Mouse (Mus musculus) CD4-positive naive resting alpha-beta T cell, adult 57 days (primary cell): ENCODE results near the gene Elovl4. TPM values are rescaled to one million over a fixed set of nuclear protein-coding genes. Genes with fewer than 3 reads are reported as not detected.

Experiments
- total RNA-seq: library from RNA; stranded (reverse); gene quantifications from one replicate; pipeline ENCODE4 v1.2.4, GENCODE M21; 2023

Gene Elovl4
- total RNA-seq, result not detected

GRCm38 (mm10) chr9:83805977-83806815 is at the start of gene Elovl4:
Gene Elovl4, minus strand, starts transcription at chr9:83806277.

DNA sequence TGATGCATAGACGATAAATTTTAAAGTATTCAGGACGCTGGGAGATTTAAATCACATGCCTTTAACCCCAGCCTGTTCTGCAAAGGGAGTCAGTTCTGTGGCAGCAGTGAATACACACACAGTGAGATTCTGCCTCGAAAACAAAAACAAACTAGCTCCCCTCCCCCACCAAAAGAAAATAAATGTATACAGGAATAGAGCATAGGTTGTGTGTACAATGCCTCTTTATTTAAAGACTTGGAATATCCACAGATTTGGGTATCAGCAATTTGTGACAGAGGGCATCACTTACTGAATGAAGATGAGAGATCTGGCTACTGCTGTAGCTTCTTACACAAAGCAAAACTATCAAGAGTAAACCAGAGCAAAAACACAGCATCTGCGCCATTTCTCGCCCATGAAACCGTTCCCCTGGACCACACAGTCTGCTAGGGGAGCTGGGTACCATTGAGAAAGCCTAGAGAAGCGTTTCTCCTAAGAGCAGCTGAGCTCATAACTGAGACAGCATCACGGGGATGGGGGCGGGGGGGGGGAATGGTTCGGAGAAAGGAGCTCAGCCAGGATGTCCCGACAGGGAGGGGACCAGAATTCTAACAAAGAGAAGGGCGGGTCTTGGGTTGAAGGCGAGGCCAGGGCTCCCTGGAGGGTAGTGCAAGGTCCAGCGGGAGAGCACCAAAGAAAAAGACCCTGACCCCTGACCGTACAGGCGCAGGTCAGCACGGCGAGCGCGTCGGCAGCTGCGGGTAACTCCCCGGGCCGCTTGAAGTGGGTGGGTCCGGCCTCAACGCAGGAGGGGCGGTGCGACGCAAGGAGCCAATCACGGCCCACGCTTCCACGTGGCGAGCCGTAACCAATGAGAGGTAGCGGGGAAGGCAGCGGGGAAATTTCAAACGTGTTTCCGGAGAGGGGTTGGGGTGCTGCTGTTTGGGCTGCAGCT is 28.0 kb upstream of the Elovl4 start, which contains the start of gene Ttk:
TSS of gene Ttk (plus strand) at position 879 of the 937 bp plus-strand sequence.

Other genes starting within 250 kb of the Elovl4 start
- gene Ttk, start 28.4 kb upstream of the Elovl4 start, total RNA-seq, result not detected
- 16.1 TPM for gene Bckdhb, start 118.9 kb upstream of the Elovl4 start, total RNA-seq